Mouse (Mus musculus): ENCODE results near the gene Nr2f1. TPM values are rescaled to one million over a fixed set of nuclear protein-coding genes. Genes with fewer than 3 reads are reported as not detected.
A peak's percentile ranks its signal among the peaks of the same experiment; 100 is the strongest.

Gene Nr2f1
- polyA plus RNA-seq, 1 experiment from 2014 or later = 70.2 TPM

DNA sequence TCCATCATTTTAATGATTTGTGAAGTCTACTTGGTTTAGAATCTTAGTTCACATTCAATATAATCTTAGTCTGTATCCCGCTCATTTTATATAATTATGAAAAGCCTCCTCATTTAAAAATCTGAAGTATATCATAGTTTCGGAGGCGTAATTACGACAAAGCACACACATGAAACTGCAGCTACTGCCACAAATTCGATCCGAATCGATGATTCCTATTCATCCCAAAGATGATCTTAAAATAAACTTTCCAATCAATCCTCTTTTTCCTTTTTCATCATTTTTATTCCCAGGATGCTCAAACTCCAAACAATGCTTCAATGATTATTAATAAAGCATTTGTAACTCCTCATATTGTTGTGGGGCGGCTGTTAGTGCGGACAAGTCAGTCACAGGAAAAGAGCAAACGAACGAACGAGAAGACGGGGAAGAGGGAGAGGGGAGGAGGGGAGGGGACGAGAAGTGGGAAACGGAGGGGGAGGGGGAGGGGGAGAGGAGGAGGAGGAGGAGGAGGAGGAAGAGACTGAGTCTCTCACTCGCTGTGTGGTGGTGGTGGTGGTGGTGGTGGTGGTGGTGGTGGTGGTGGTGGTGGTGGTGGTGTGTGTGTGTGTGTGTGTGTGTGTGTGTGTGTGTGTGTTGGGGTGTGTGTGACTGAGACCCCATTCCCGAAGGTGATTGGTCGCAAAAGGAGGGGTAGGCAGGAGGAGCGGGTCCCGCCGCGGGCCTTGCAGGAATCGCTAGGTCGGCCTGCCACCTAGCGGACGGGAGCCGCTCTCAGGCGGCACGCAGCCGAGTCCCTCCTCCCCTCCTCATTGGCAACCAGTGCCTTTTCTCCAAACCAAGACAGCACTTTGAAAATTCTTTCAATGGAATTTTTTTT is 1.7 kb upstream of the Nr2f1 start:
- peak overlapping the region; percentile 97 for H3K27ac ChIP-seq (ENCODE audit: low read length)
- no peaks in the 10 kb centered on the region for H3K27me3 ChIP-seq (replicated peaks; ENCODE audit: control insufficient read depth, insufficient read depth, low read length)
- H3K4me1 ChIP-seq (replicated peaks; ENCODE audit: control insufficient read depth, insufficient read depth, low read length) = peaks cover 9% of the 10 kb centered on the region
- H3K4me2 ChIP-seq (ENCODE audit: low read length) = peak overlapping the region; percentile 59
- H3K4me3 ChIP-seq (replicated peaks; ENCODE audit: low read length) = peak overlapping the region; percentile 74
- ATAC-seq = peak; percentile 61
- under 1% methylated on average over 25 of the region's 30 CpGs for WGBS
- H3K9me3 ChIP-seq (ENCODE audit: control insufficient read depth, low read length) = no peaks in the 10 kb centered on the region
- H3K36me3 ChIP-seq (ENCODE audit: control insufficient read depth, insufficient read depth) = no peaks in the 10 kb centered on the region
- peak overlapping the region; percentile 85 for H3K9ac ChIP-seq (replicated peaks; ENCODE audit: low read depth, low read length)

DNA sequence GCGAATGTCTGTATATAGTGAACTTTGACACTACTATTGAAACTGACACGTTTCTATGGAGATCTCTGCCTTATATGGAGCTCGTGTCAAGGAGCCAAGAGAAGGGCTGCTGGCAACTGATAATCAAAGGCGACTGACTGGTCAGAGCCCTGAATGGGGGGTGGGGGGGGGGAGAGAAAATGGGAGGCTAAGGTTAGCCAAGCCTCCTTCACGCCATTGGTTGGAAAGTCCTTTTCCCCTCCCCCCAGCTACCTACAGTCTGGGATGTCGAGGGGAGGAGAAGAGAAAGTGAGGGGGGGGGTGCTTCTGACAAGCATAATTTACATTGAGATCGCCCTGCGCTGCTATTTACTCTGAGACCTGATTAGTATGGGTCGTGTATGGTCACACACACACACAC is 850 bp upstream of the Nr2f1 start:
- peak overlapping the region; percentile 59 for H3K4me2 ChIP-seq (ENCODE audit: low read length)
- WGBS = 0% methylated on average over 9 of the region's 9 CpGs
- no peaks in the 10 kb centered on the region for H3K36me3 ChIP-seq (ENCODE audit: control insufficient read depth, insufficient read depth)
- H3K4me1 ChIP-seq (replicated peaks; ENCODE audit: control insufficient read depth, insufficient read depth, low read length) = peaks cover 10% of the 10 kb centered on the region
- peak; percentile 30 for ATAC-seq
- 0 out of 2 replicates have a peak, but pooled peaks cover 2% of the 10 kb centered on the region for H3K27me3 ChIP-seq (replicated peaks; ENCODE audit: control insufficient read depth, insufficient read depth, low read length)
- 0 out of 2 replicates have a peak overlapping the region, but pooled peaks have one; percentile 18 for H3K9ac ChIP-seq (replicated peaks; ENCODE audit: low read depth, low read length)
- no peaks in the 10 kb centered on the region for H3K9me3 ChIP-seq (ENCODE audit: control insufficient read depth, low read length)
- H3K4me3 ChIP-seq (replicated peaks; ENCODE audit: low read length) = peak overlapping the region; percentile 46
- peak overlapping the region; percentile 84 for H3K27ac ChIP-seq (ENCODE audit: low read length)

- peak overlapping the region; percentile 99 for H3K9ac ChIP-seq (replicated peaks; ENCODE audit: low read depth, low read length)
- ATAC-seq = peak; percentile 2; the same call in 1 of the 2 replicates
- 0% methylated on average over 80 of the region's 92 CpGs for WGBS
Measured at GRCm38 (mm10) chr13:78198871-78199641, 501 bp downstream of the Nr2f1 start.

DNA sequence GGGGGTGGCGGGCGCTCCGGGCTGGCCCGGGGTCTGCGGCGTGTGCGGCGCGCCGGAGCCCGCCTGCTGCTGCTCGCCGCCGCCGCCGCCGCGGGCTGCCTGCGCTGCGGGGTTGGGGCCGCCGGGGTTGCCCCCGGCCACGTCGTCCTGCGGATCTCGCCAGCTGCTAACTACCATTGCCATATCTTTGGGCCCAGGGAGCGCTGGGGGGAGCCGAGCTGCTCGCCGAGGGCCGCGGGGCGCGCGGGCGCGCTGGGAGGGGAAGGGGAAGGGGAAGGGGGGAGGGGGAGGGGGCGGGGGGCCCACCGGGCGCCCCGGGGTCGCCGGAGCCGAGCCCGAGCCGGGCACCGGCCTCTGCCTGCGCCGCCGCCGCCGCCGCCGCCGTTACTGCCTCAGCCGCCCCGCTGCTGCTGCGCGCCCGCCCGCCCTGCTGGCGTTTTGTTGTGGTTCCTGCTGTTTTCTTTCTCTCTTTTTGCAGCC is 1.1 kb downstream of the Nr2f1 start:
- 0 out of 2 replicates have a peak, but pooled peaks cover 2% of the 10 kb centered on the region for H3K27me3 ChIP-seq (replicated peaks; ENCODE audit: control insufficient read depth, insufficient read depth, low read length)
- no peaks in the 10 kb centered on the region for H3K36me3 ChIP-seq (ENCODE audit: control insufficient read depth, insufficient read depth)
- peaks cover 7% of the 10 kb centered on the region; the same call in 1 of the 2 replicates for H3K4me1 ChIP-seq (replicated peaks; ENCODE audit: control insufficient read depth, insufficient read depth, low read length)
- H3K9me3 ChIP-seq (ENCODE audit: control insufficient read depth, low read length) = no peaks in the 10 kb centered on the region
- peak overlapping the region; percentile 90 for H3K4me3 ChIP-seq (replicated peaks; ENCODE audit: low read length)
- ATAC-seq = 0 out of 2 replicates have a peak, but pooled peaks have one; percentile 2
- peak overlapping the region; percentile 99 for H3K9ac ChIP-seq (replicated peaks; ENCODE audit: low read depth, low read length)
- H3K4me2 ChIP-seq (ENCODE audit: low read length) = peak overlapping the region; percentile 59
- 0% methylated on average over 34 of the region's 63 CpGs for WGBS
- peak overlapping the region; percentile 100 for H3K27ac ChIP-seq (ENCODE audit: low read length)

More at GRCm38 (mm10) chr13:78198871-78199641, 501 bp downstream of the Nr2f1 start:
- peak overlapping the region; percentile 90 for H3K4me3 ChIP-seq (replicated peaks; ENCODE audit: low read length)
- H3K36me3 ChIP-seq (ENCODE audit: control insufficient read depth, insufficient read depth) = no peaks in the 10 kb centered on the region
- H3K4me1 ChIP-seq (replicated peaks; ENCODE audit: control insufficient read depth, insufficient read depth, low read length) = peaks cover 9% of the 10 kb centered on the region
- H3K9me3 ChIP-seq (ENCODE audit: control insufficient read depth, low read length) = no peaks in the 10 kb centered on the region
- peak overlapping the region; percentile 59 for H3K4me2 ChIP-seq (ENCODE audit: low read length)
- H3K27ac ChIP-seq (ENCODE audit: low read length) = peak overlapping the region; percentile 100
- 0 out of 2 replicates have a peak, but pooled peaks cover 2% of the 10 kb centered on the region for H3K27me3 ChIP-seq (replicated peaks; ENCODE audit: control insufficient read depth, insufficient read depth, low read length)

DNA sequence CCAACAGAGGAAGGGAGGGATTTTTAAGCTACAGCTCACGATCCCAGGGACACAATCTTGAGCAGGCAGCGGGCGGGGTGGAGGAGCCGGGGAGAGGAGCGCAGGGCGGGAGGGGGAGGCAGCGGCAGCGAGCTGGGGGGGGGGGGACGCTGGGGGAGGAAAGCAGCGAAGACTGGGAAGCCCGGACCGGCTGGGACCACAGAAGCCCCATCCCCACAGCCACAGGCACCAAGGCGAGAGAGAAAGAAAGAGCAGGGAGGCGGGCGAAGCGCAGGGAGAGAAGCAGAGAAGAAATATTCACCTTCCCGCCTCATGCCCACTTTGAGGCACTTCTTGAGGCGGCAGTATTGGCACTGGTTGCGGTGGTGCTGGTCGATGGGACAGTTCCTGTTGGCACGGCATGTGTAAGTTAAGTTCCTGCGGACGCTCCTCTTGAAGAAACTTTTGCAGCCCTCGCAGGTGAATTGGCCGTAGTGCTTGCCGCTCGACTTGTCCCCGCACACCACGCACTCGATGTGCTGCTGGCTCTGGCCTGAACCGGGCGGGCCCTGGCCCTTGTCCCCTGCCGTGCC is 1.7 kb downstream of the Nr2f1 start:
- Histone ChIP-seq H3K27me3 (replicated peaks; ENCODE audit: control insufficient read depth, insufficient read depth, low read length) (0 out of 2 replicates have a peak, but pooled peaks cover 2% of the 10 kb centered on the region), H3K9me3 (ENCODE audit: control insufficient read depth, low read length) (no peaks in the 10 kb centered on the region), H3K4me3 (replicated peaks; ENCODE audit: low read length) (peak overlapping the region; percentile 90), H3K36me3 (ENCODE audit: control insufficient read depth, insufficient read depth) (no peaks in the 10 kb centered on the region), H3K4me1 (replicated peaks; ENCODE audit: control insufficient read depth, insufficient read depth, low read length) (peaks cover 7% of the 10 kb centered on the region; the same call in 1 of the 2 replicates), H3K9ac (replicated peaks; ENCODE audit: low read depth, low read length) (peak overlapping the region; percentile 99), H3K27ac (ENCODE audit: low read length) (peak overlapping the region; percentile 100), H3K4me2 (ENCODE audit: low read length) (peak overlapping the region; percentile 59)
- no peak for ATAC-seq
- WGBS = under 1% methylated on average over 31 of the region's 33 CpGs

DNA sequence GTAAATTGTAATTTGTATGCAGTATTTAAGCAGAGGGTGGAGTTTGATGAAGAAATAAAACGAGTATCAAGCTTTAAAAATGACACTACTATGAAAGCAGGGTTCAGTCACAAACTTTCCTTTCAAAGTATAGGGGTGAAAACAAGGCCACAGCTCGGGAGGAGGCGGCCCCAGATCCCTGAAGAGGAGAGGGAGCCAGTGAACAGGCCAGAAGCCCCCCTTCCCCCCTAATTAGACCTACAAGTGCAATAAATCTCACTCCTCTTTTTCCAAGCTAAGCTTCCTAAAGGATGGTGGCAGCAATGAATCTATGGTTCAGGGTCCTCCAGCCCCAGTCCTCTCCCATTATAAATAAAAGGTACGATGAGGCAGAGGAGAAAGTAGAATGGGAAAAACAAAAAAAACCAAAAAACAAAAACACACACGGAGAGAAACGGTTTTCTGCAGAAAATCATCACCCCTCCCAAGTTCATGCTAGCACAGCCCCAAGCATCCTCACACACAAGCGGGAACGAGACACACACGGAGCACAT is 2.2 kb downstream of the Nr2f1 start:
- 2% methylated on average over 9 of the region's 9 CpGs for WGBS
- no peaks in the 10 kb centered on the region for H3K9me3 ChIP-seq (ENCODE audit: control insufficient read depth, low read length)

DNA sequence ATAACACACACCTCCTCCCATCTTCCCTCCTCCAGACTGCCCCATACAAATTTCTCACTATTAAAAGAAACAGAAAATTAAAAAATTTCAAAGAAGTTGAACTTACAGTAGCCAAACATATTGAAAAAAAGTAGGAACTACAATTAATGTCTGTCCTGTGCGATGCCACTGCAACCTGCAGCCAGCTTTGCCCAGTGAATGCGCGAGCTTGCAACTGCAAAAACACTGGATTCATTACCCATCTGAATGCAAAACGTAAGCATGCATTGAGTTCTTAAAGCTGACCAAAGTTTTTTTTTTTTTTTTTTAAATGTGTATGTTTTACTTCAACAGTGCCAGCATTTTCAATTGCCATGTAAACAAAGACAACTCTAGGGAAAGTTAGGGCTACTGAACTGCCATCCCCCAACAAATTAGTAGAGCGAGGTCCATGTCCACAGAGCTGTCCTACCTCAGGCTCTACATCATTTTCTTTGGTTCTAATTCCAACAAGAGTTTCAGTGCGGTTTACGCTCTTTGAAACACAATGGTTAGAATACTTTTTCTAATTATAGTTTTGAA is 3.2 kb downstream of the Nr2f1 start:
- H3K36me3 ChIP-seq (ENCODE audit: control insufficient read depth, insufficient read depth) = no peaks in the 10 kb centered on the region
- peaks cover 2% of the 10 kb centered on the region; the same call in 1 of the 2 replicates for H3K27me3 ChIP-seq (replicated peaks; ENCODE audit: control insufficient read depth, insufficient read depth, low read length)
- peak overlapping the region; percentile 90 for H3K27ac ChIP-seq (ENCODE audit: low read length)
- WGBS = 5% methylated on average over 7 of the region's 7 CpGs
- ATAC-seq = no peak
- peaks cover 13% of the 10 kb centered on the region for H3K4me1 ChIP-seq (replicated peaks; ENCODE audit: control insufficient read depth, insufficient read depth, low read length)
- peak overlapping the region; percentile 65 for H3K4me3 ChIP-seq (replicated peaks; ENCODE audit: low read length)
- peak overlapping the region; percentile 64 for H3K4me2 ChIP-seq (ENCODE audit: low read length)
- peak overlapping the region; percentile 54 for H3K9ac ChIP-seq (replicated peaks; ENCODE audit: low read depth, low read length)
- no peaks in the 10 kb centered on the region for H3K9me3 ChIP-seq (ENCODE audit: control insufficient read depth, low read length)

More for the DNA sequence above, 2.2 kb downstream of the Nr2f1 start:
- no peak for ATAC-seq
- peak overlapping the region; percentile 59 for H3K4me2 ChIP-seq (ENCODE audit: low read length)
- no peaks in the 10 kb centered on the region for H3K36me3 ChIP-seq (ENCODE audit: control insufficient read depth, insufficient read depth)
- peaks cover 7% of the 10 kb centered on the region; the same call in 1 of the 2 replicates for H3K4me1 ChIP-seq (replicated peaks; ENCODE audit: control insufficient read depth, insufficient read depth, low read length)
- H3K9ac ChIP-seq (replicated peaks; ENCODE audit: low read depth, low read length) = peak overlapping the region; percentile 99
- peak overlapping the region; percentile 90 for H3K4me3 ChIP-seq (replicated peaks; ENCODE audit: low read length)
- H3K27me3 ChIP-seq (replicated peaks; ENCODE audit: control insufficient read depth, insufficient read depth, low read length) = 0 out of 2 replicates have a peak, but pooled peaks cover 2% of the 10 kb centered on the region
- H3K27ac ChIP-seq (ENCODE audit: low read length) = peak overlapping the region; percentile 100

DNA sequence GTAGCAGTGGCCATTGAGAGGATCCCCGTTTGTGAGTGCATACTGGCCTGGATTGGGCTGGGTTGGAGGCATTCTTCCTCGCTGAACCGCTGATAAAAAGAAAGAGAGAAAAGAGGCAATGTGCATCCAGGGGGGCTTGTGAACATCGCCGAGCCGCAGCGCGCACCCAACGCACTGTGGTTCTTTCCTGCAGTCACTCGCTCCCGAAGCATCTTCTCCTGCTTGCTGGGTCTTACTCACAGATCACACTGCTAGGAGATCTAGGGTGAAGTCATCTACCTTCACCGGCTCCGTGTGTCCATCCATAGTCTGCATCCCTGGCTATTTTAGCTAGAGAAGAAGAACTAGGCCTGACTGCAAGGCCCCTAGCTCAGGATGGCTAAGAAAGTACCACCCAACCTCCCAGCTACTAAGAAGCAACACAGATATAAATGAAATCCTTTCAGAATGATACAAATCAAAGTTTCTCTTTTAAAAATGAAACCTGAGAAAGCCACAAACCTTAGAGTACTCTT is 3.9 kb downstream of the Nr2f1 start:
- H3K27ac ChIP-seq (ENCODE audit: low read length) = peak overlapping the region; percentile 90
- WGBS = 7% methylated on average over 13 of the region's 13 CpGs
- H3K4me2 ChIP-seq (ENCODE audit: low read length) = peak overlapping the region; percentile 64
- H3K36me3 ChIP-seq (ENCODE audit: control insufficient read depth, insufficient read depth) = no peaks in the 10 kb centered on the region
- no peaks in the 10 kb centered on the region for H3K9me3 ChIP-seq (ENCODE audit: control insufficient read depth, low read length)
- H3K27me3 ChIP-seq (replicated peaks; ENCODE audit: control insufficient read depth, insufficient read depth, low read length) = peaks cover 2% of the 10 kb centered on the region; the same call in 1 of the 2 replicates
- peak overlapping the region; percentile 65 for H3K4me3 ChIP-seq (replicated peaks; ENCODE audit: low read length)
- no peak for ATAC-seq
- peaks cover 14% of the 10 kb centered on the region for H3K4me1 ChIP-seq (replicated peaks; ENCODE audit: control insufficient read depth, insufficient read depth, low read length)
- peak overlapping the region; percentile 84 for H3K9ac ChIP-seq (replicated peaks; ENCODE audit: low read depth, low read length)
